Mouse (Mus musculus) intestine, embryonic 15.5 days (tissue): ENCODE data around the gene Eif2d. TPM values are rescaled to one million over a fixed set of nuclear protein-coding genes. Genes with fewer than 3 reads are reported as not detected.

Experiments used
- ATAC-seq: fragments of 200-750 bp; cut with Nextera tagmentation; 2 replicates; pipeline ENCODE4 v1.8.0; 2017; ENCODE audit warnings: moderate TSS enrichment, moderate library complexity
- H3K27ac ChIP-seq: fragments of 300-500 bp; sonication (generic); 2 replicates; pipeline ENCODE4 v1.5.1; 2015; ENCODE audit warnings: mild to moderate bottlenecking, inconsistent platforms
- H3K27me3 ChIP-seq: fragments of 300-500 bp; sonication (generic); replicated peaks from 2 replicates; pipeline ENCODE4 v1.6.1; 2015; ENCODE audit warnings: inconsistent platforms
- H3K36me3 ChIP-seq: fragments of 300-500 bp; sonication (generic); 2 replicates; pipeline ENCODE4 v1.6.1; 2015; ENCODE audit warnings: inconsistent platforms
- H3K4me1 ChIP-seq: fragments of 300-500 bp; sonication (generic); replicated peaks from 2 replicates; pipeline ENCODE4 v1.6.1; 2015; ENCODE audit warnings: inconsistent platforms
- H3K4me2 ChIP-seq: fragments of 300-500 bp; sonication (generic); replicated peaks from 2 replicates; pipeline ENCODE4 v1.6.1; 2015; ENCODE audit warnings: mild to moderate bottlenecking, inconsistent platforms
- H3K4me3 ChIP-seq: fragments of 300-500 bp; sonication (generic); replicated peaks from 2 replicates; pipeline ENCODE4 v1.5.1; 2015; ENCODE audit warnings: inconsistent platforms
- H3K9ac ChIP-seq: fragments of 300-500 bp; sonication (generic); 2 replicates; pipeline ENCODE4 v1.6.1; 2015; ENCODE audit warnings: inconsistent platforms
- H3K9me3 ChIP-seq: fragments of 300-500 bp; sonication (generic); 2 replicates; pipeline ENCODE4 v1.6.1; 2016; ENCODE audit warnings: inconsistent platforms
- WGBS: fragments of 180-500 bp; shearing (Covaris S2); methylation state at CpG from one replicate; pipeline ENCODE4 v1.1.7; 2015; 5-methylcytosine and 5-hydroxymethylcytosine counted together
- polyA plus RNA-seq: library from polyadenylated mRNA; unstranded; fragments of >200 nt; fragmentation: Nextera tagmentation; extraction: Ambion mirVana; gene quantifications from 2 replicates; pipeline ENCODE4 v1.2.1, GENCODE M21; 2015

Gene Eif2d
- polyA plus RNA-seq, 1 experiment from 2014 or later = 55.1 TPM

DNA sequence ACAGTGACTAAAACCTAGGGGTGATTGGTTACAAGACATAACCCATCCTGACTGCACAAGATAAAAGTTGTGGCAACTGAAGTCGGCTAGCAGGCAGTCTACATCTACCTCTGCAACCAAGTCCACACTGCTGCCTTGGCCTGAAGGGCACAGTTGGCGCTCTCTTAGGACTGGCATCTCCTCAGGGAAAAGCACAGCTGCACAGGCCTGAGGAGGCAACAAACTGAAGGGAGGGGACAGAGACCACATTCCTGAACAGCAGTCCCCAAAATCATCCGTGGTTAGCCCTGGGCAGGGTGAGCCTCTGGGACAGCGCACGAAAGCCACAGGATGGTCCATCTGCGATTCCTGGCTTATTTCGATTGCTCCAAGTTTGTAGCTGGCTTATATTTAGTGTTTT is 42.7 kb downstream of the Eif2d start:
- Histone ChIP-seq H3K36me3 (no peaks in the 10 kb centered on the region), H3K9me3 (no peaks in the 10 kb centered on the region), H3K27me3 (no peaks in the 10 kb centered on the region), H3K4me2 (no peak overlapping the region), H3K9ac (no peak overlapping the region), H3K4me3 (no peak overlapping the region), H3K27ac (no peak overlapping the region), H3K4me1 (peaks cover 18% of the 10 kb centered on the region)
- no peak for ATAC-seq
- 72% methylated on average over 7 of the region's 7 CpGs for WGBS

GRCm38 (mm10) chr1:131196107-131196506 is 43.1 kb downstream of the Eif2d start:
- no peaks in the 10 kb centered on the region for H3K36me3 ChIP-seq
- WGBS = 27% methylated on average over 2 of the region's 2 CpGs
- H3K9ac ChIP-seq = no peak overlapping the region
- H3K4me1 ChIP-seq = peaks cover 18% of the 10 kb centered on the region
- H3K4me3 ChIP-seq = no peak overlapping the region
- H3K9me3 ChIP-seq = no peaks in the 10 kb centered on the region
- H3K4me2 ChIP-seq = no peak overlapping the region
- ATAC-seq = no peak
- H3K27ac ChIP-seq = no peak overlapping the region
- H3K27me3 ChIP-seq = no peaks in the 10 kb centered on the region

DNA sequence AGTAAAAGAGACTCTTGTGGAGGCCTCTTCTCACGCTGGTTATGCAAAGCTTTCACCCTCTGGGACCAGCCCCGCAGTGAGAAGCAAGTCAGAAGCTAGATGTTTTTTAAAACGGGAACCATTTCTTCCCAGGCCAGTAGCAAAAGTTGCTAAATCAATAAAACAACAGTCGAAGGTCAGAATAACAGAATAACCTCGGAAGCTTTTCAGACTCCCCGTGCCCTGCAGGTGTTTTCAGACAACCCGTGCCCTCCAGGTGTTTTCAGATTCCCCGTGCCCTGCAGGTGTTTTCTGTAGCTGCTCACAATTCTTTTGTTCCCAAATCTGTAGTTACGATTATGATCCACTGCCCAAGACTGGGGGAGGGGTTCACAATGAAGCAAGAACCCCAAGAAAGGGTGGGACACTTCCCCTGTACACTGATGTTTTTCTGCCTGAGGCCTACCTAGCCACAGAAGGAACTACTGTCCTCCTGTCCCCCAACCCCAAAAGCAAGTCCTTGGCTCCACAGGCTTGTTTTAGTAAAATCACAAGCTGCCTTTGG is 45.5 kb downstream of the Eif2d start:
- no peaks in the 10 kb centered on the region for H3K27me3 ChIP-seq
- no peaks in the 10 kb centered on the region for H3K36me3 ChIP-seq
- H3K9ac ChIP-seq = no peak overlapping the region
- no peaks in the 10 kb centered on the region for H3K9me3 ChIP-seq
- WGBS = 75% methylated on average over 9 of the region's 9 CpGs
- no peak overlapping the region for H3K4me2 ChIP-seq
- no peak overlapping the region for H3K4me3 ChIP-seq
- ATAC-seq = no peak
- no peak overlapping the region for H3K27ac ChIP-seq
- peaks cover 18% of the 10 kb centered on the region for H3K4me1 ChIP-seq

DNA sequence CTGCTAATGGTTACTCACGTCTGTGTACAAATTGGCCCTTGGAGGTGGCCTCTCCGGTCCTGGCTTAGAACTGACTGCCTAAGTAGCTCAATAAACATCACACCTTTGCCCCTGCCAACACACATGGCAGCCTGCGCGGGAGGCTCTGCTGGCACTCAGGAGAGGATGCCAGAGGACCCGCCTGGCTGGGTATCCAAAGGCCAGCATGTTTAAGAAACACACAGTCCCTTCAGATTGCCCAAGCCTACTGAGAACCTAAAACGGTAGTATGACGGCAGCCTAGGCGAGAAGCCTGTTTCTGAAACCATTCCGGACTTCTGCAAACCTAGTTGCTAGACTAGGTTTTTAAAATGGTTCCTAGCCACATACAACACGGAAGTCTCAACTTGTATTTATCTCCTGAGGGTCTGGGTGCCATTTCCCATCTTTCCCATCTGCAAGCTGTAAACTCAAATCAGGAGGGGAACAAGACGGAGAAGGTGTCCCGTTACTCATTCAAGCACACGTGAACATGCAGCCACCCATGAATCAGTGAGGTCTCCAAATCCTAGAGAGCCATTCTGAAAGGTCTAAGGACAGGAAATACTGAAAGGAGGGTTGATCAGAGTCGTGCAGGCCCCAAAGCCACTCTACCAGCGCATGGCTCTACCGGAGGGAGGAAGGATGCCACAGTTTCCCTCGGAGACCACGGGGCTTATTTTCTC is 46.3 kb downstream of the Eif2d start:
- Histone ChIP-seq H3K4me3 (no peak overlapping the region), H3K4me1 (peaks cover 18% of the 10 kb centered on the region), H3K4me2 (peak overlapping the region; percentile 27), H3K9ac (peak overlapping the region; percentile 29; the same call in 1 of the 2 replicates), H3K36me3 (no peaks in the 10 kb centered on the region), H3K27ac (no peak overlapping the region), H3K27me3 (no peaks in the 10 kb centered on the region), H3K9me3 (no peaks in the 10 kb centered on the region)
- 70% methylated on average over 18 of the region's 18 CpGs for WGBS
- ATAC-seq = no peak

GRCm38 (mm10) chr1:131199976-131200375 is 47.0 kb downstream of the Eif2d start:
- Histone ChIP-seq H3K36me3 (no peaks in the 10 kb centered on the region), H3K4me3 (no peak overlapping the region), H3K4me1 (peaks cover 18% of the 10 kb centered on the region), H3K9me3 (no peaks in the 10 kb centered on the region), H3K27me3 (no peaks in the 10 kb centered on the region), H3K27ac (no peak overlapping the region), H3K4me2 (peak overlapping the region; percentile 27), H3K9ac (no peak overlapping the region)
- WGBS = 49% methylated on average over 12 of the region's 12 CpGs
- peak; percentile 83 for ATAC-seq

DNA sequence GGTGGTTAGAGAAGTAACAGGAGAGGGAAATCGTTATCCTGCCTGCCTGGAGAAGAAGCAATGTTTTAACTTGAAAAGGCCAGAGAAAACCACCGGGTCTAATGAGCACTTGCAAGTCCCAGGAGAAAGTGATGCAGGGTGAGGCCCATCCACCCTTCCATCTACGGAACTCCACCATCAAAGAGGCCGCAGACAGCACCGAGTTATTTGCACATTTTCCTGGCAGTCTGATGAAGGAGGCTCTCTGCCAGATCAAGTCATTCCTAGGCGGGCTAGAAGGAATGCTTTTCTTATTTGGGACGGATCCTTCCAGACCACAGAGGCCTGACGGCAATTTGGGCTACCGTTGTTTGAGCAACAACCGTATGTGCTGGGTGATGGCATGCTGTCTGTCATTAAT is 47.6 kb downstream of the Eif2d start:
- no peak overlapping the region for H3K9ac ChIP-seq
- no peak overlapping the region for H3K4me3 ChIP-seq
- no peak overlapping the region for H3K27ac ChIP-seq
- H3K4me2 ChIP-seq = no peak overlapping the region
- 55% methylated on average over 10 of the region's 10 CpGs for WGBS
- no peaks in the 10 kb centered on the region for H3K36me3 ChIP-seq
- H3K9me3 ChIP-seq = no peaks in the 10 kb centered on the region
- no peaks in the 10 kb centered on the region for H3K27me3 ChIP-seq
- ATAC-seq = no peak
- peaks cover 18% of the 10 kb centered on the region for H3K4me1 ChIP-seq

GRCm38 (mm10) chr1:131201391-131201790 is 48.4 kb downstream of the Eif2d start:
- H3K27ac ChIP-seq = no peak overlapping the region
- no peak overlapping the region for H3K9ac ChIP-seq
- no peaks in the 10 kb centered on the region for H3K9me3 ChIP-seq
- H3K4me2 ChIP-seq = no peak overlapping the region
- 81% methylated on average over 4 of the region's 4 CpGs for WGBS
- ATAC-seq = no peak
- no peaks in the 10 kb centered on the region for H3K36me3 ChIP-seq
- H3K4me3 ChIP-seq = no peak overlapping the region
- H3K27me3 ChIP-seq = no peaks in the 10 kb centered on the region
- H3K4me1 ChIP-seq = peaks cover 16% of the 10 kb centered on the region

DNA sequence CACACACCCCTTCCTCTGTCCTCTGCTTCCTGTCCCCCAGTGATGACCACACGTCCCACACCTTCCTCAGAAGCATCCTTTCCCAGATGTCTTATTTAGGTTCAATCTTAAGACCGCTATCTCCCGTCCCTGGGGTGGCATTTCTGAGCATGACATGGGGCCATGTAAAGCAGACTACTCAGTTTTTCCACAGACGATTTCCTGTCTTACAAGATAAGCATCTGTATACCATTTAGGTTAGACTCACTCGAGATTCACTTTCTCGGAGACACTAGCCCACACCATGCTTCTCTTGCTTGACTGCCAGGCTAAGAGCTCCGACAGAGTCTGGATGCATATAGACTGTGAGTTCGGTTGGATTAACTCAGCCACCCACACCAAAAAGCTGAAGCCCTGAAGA is 51.5 kb downstream of the Eif2d start:
- H3K36me3 ChIP-seq = no peaks in the 10 kb centered on the region
- H3K27me3 ChIP-seq = no peaks in the 10 kb centered on the region
- no peak for ATAC-seq
- no peaks in the 10 kb centered on the region for H3K9me3 ChIP-seq
- no peak overlapping the region for H3K4me2 ChIP-seq
- no peak overlapping the region for H3K9ac ChIP-seq
- 76% methylated on average over 8 of the region's 8 CpGs for WGBS
- no peak overlapping the region for H3K4me3 ChIP-seq
- no peak overlapping the region for H3K27ac ChIP-seq
- peaks cover 9% of the 10 kb centered on the region for H3K4me1 ChIP-seq

GRCm38 (mm10) chr1:131206342-131206741 is 53.4 kb downstream of the Eif2d start:
- no peak for ATAC-seq
- WGBS = 70% methylated on average over 5 of the region's 5 CpGs
- Histone ChIP-seq H3K27me3 (no peaks in the 10 kb centered on the region), H3K9me3 (no peaks in the 10 kb centered on the region), H3K4me2 (no peak overlapping the region), H3K4me1 (no peaks in the 10 kb centered on the region), H3K36me3 (no peaks in the 10 kb centered on the region), H3K4me3 (no peak overlapping the region), H3K27ac (no peak overlapping the region), H3K9ac (no peak overlapping the region)

GRCm38 (mm10) chr1:131207531-131207930 is 54.5 kb downstream of the Eif2d start:
- Histone ChIP-seq H3K36me3 (no peaks in the 10 kb centered on the region), H3K9ac (no peak overlapping the region), H3K9me3 (no peaks in the 10 kb centered on the region), H3K4me1 (0 out of 2 replicates have a peak, but pooled peaks cover 6% of the 10 kb centered on the region), H3K4me3 (no peak overlapping the region), H3K4me2 (no peak overlapping the region), H3K27ac (no peak overlapping the region), H3K27me3 (no peaks in the 10 kb centered on the region)
- ATAC-seq = peak; percentile 72
- 2% methylated on average over 5 of the region's 5 CpGs for WGBS

- H3K27me3 ChIP-seq = no peaks in the 10 kb centered on the region
- no peak for ATAC-seq
Measured at GRCm38 (mm10) chr1:131208081-131208480, 55.1 kb downstream of the Eif2d start.

GRCm38 (mm10) chr1:131208800-131209199 is 55.8 kb downstream of the Eif2d start:
- H3K4me1 ChIP-seq = peaks cover 14% of the 10 kb centered on the region
- no peak overlapping the region for H3K4me2 ChIP-seq
- no peaks in the 10 kb centered on the region for H3K36me3 ChIP-seq
- ATAC-seq = no peak
- H3K4me3 ChIP-seq = no peak overlapping the region
- H3K27ac ChIP-seq = no peak overlapping the region
- no peaks in the 10 kb centered on the region for H3K9me3 ChIP-seq
- H3K9ac ChIP-seq = no peak overlapping the region
- 88% methylated on average over 6 of the region's 6 CpGs for WGBS
- no peaks in the 10 kb centered on the region for H3K27me3 ChIP-seq

More at GRCm38 (mm10) chr1:131208081-131208480, 55.1 kb downstream of the Eif2d start:
- WGBS = 93% methylated on average over 5 of the region's 5 CpGs
- Histone ChIP-seq H3K4me1 (peaks cover 8% of the 10 kb centered on the region), H3K27ac (no peak overlapping the region), H3K4me3 (no peak overlapping the region), H3K36me3 (no peaks in the 10 kb centered on the region), H3K9ac (no peak overlapping the region), H3K4me2 (no peak overlapping the region), H3K9me3 (no peaks in the 10 kb centered on the region)

- peaks cover 17% of the 10 kb centered on the region for H3K4me1 ChIP-seq
- no peaks in the 10 kb centered on the region for H3K9me3 ChIP-seq
- ATAC-seq = no peak
- no peak overlapping the region for H3K9ac ChIP-seq
- WGBS = 59% methylated on average over 8 of the region's 8 CpGs
- H3K27ac ChIP-seq = no peak overlapping the region
- no peak overlapping the region for H3K4me2 ChIP-seq
- no peaks in the 10 kb centered on the region for H3K27me3 ChIP-seq
- H3K4me3 ChIP-seq = no peak overlapping the region
- no peaks in the 10 kb centered on the region for H3K36me3 ChIP-seq
Measured at GRCm38 (mm10) chr1:131209971-131210426, 57.0 kb downstream of the Eif2d start.
